Mouse (Mus musculus): ENCODE results near the gene Prl6a1. TPM values are rescaled to one million over a fixed set of nuclear protein-coding genes. Genes with fewer than 3 reads are reported as not detected.

Prl6a1 gene
- total RNA-seq (2022) = not detected

- no peak for DNase-seq
These were observed at the start of gene Prl6a1 for GRCm38 (mm10) chr13:27312334-27313225. Prl6a1 (plus strand) TSS chr13:27312627.

- DNase-seq = no peak
These were observed 22.6 kb downstream of the Prl6a1 start for GRCm38 (mm10) chr13:27334989-27335388.

GRCm38 (mm10) chr13:27342733-27343275 is 30.4 kb downstream of the Prl6a1 start:
- DNase-seq = no peak

DNA sequence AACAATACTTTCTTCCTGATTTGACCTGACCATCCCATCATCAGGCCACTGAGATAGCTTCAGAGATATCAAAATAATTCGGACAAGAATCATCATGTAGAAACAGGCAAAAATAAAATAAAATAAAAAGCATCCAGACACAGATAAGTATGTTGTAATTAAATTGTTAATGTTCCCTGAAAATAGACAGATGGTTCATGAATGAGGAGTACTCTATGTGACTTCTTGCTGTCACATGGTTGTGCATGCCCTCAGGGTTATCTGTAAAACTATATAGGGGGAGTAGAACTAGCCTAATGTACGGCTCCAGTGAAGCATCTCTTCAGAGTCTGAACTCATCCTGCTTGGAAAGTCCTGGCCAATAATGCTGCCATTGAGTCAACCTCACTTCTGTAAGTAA is 32.9 kb downstream of the Prl6a1 start, which contains the start of gene Prl8a2:
Gene Prl8a2 (plus strand): TSS at position 301 of the 400 bp plus-strand sequence.
- DNase-seq = no peak

Other genes starting within 250 kb of the Prl6a1 start
- not detected for gene Prl3d1, start 218.4 kb upstream of the Prl6a1 start, total RNA-seq (2022)
- gene Prl3d2, start 190.9 kb upstream of the Prl6a1 start, total RNA-seq (2022) = not detected
- not detected for gene Prl3d3, start 155.8 kb upstream of the Prl6a1 start, total RNA-seq (2022)
- gene Prl3c1, start 116.0 kb upstream of the Prl6a1 start, total RNA-seq (2022) = not detected
- not detected for gene Prl3b1, start 70.8 kb upstream of the Prl6a1 start, total RNA-seq (2022)
- not detected for gene Prl3a1, start 53.2 kb upstream of the Prl6a1 start, total RNA-seq (2022)
- gene Prl8a2, start 33.0 kb downstream of the Prl6a1 start, total RNA-seq (2022) = 1 to 10 TPM in 3 of 4 experiments, under 1 TPM in 1; 0.37 to 5.2 (median 3.1) TPM
- not detected for gene Prl2b1, start 78.2 kb downstream of the Prl6a1 start, total RNA-seq (2022)
- gene Prl8a6, start 126.1 kb downstream of the Prl6a1 start, total RNA-seq (2022) = not detected
- gene Prl8a8, start 200.6 kb downstream of the Prl6a1 start, total RNA-seq (2022) = not detected